Mouse (Mus musculus): ENCODE measurements around the gene Uqcc1. TPM values are rescaled to one million over a fixed set of nuclear protein-coding genes. Genes with fewer than 3 reads are reported as not detected.
A peak's percentile ranks its signal among the peaks of the same experiment; 100 is the strongest.
"Not testable (repeated sequence)": the region's sequence is repeated elsewhere in the genome, so short reads cannot be mapped to it uniquely, and the experiment has no call there.

Gene Uqcc1
- total and polyA plus RNA-seq, 2 experiments from 2014 or later: 44.6 to 58.9 TPM

GRCm38 (mm10) chr2:155837961-155838360 lies 92.1 kb downstream of the Uqcc1 start:
- Histone ChIP-seq H3K4me2 (ENCODE audit: low read depth, low read length, poor library complexity, severe bottlenecking) (no peak overlapping the region), H3K9me3 (ENCODE audit: low read length) (no peaks in the 10 kb centered on the region), H3K4me3 (ENCODE audit: low read depth, low read length) (no peak overlapping the region), H3K36me3 (ENCODE audit: insufficient read depth, low read length) (no peaks in the 10 kb centered on the region), H3K4me1 (ENCODE audit: insufficient read depth, low read length) (no peaks in the 10 kb centered on the region), H3K9ac (replicated peaks; ENCODE audit: low read length, poor library complexity, severe bottlenecking) (no peak overlapping the region), H3K27ac (ENCODE audit: low read depth, low read length) (no peak overlapping the region), H3K27me3 (ENCODE audit: insufficient read depth, low read length) (no peaks in the 10 kb centered on the region)
- ATAC-seq (ENCODE audit: low FRiP score) (no peak), DNase-seq (ENCODE audit: low spot score) (no peak)
- 76% methylated on average over 3 of the region's 3 CpGs for WGBS
- no peak for TF ChIP-seq CTCF (IDR thresholded peaks at IDR 0.05)

- ATAC-seq (ENCODE audit: low FRiP score): no peak
- H3K36me3 ChIP-seq (ENCODE audit: insufficient read depth, low read length): no peaks in the 10 kb centered on the region
- WGBS: 68% methylated on average over 9 of the region's 9 CpGs
These were observed 95.4 kb downstream of the Uqcc1 start, which contains the start of gene Fam83c for GRCm38 (mm10) chr2:155834732-155835131. TSS of gene Fam83c (minus strand) at chr2:155834854.

GRCm38 (mm10) chr2:155832087-155832486 lies 98.0 kb downstream of the Uqcc1 start:
- not testable (repeated sequence) for H3K27ac ChIP-seq (ENCODE audit: low read depth, low read length); ATAC-seq (ENCODE audit: low FRiP score); DNase-seq (ENCODE audit: low spot score); H3K9me3 ChIP-seq (ENCODE audit: low read length); H3K4me3 ChIP-seq (ENCODE audit: low read depth, low read length); H3K36me3 ChIP-seq (ENCODE audit: insufficient read depth, low read length); H3K4me2 ChIP-seq (ENCODE audit: low read depth, low read length, poor library complexity, severe bottlenecking); H3K4me1 ChIP-seq (ENCODE audit: insufficient read depth, low read length); H3K27me3 ChIP-seq (ENCODE audit: insufficient read depth, low read length); H3K9ac ChIP-seq (replicated peaks; ENCODE audit: low read length, poor library complexity, severe bottlenecking)
- 70% methylated on average over 1 of the region's 1 CpGs for WGBS
- TF ChIP-seq CTCF (IDR thresholded peaks at IDR 0.05): peak; percentile 47

More at GRCm38 (mm10) chr2:155834732-155835131, 95.4 kb downstream of the Uqcc1 start, which contains the start of gene Fam83c:
- DNase-seq (ENCODE audit: low spot score): no peak
- no peaks in the 10 kb centered on the region for H3K27me3 ChIP-seq (ENCODE audit: insufficient read depth, low read length)
- no peak within 1 kb of the TSS for H3K4me2 ChIP-seq (ENCODE audit: low read depth, low read length, poor library complexity, severe bottlenecking)
- H3K9ac ChIP-seq (replicated peaks; ENCODE audit: low read length, poor library complexity, severe bottlenecking): no peak within 1 kb of the TSS
- H3K4me3 ChIP-seq (ENCODE audit: low read depth, low read length): no peak within 1 kb of the TSS
- no peak for TF ChIP-seq CTCF (IDR thresholded peaks at IDR 0.05)
- H3K4me1 ChIP-seq (ENCODE audit: insufficient read depth, low read length): no peaks in the 10 kb centered on the region
- no peaks in the 10 kb centered on the region for H3K9me3 ChIP-seq (ENCODE audit: low read length)
- no peak within 1 kb of the TSS for H3K27ac ChIP-seq (ENCODE audit: low read depth, low read length)

DNA sequence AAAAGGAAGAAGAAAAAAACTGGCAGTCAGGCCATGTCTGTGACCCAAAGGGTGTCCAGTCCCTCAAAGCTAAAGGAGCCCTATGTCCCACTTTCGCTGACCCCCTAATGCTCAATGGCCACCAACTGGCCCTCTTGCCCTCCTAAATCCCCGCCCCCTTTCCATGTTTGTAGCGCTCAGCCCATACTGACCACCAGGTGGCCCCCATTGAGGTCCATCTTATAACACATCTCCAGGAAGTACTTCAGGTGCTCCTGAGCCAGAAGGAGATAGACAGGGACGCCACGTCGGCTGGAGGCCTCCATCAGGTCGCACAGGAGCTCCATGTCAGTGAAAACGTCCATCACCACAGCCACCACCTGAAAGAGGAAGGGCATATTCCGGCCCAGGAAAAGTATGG lies 98.8 kb downstream of the Uqcc1 start:
- Histone ChIP-seq H3K27ac (ENCODE audit: low read depth, low read length) (no peak overlapping the region), H3K4me2 (ENCODE audit: low read depth, low read length, poor library complexity, severe bottlenecking) (no peak overlapping the region)
- 68% methylated on average over 9 of the region's 9 CpGs for WGBS

GRCm38 (mm10) chr2:155830841-155831240 lies 99.3 kb downstream of the Uqcc1 start:
- TF ChIP-seq CTCF (IDR thresholded peaks at IDR 0.05): no peak
- Histone ChIP-seq H3K36me3 (ENCODE audit: insufficient read depth, low read length) (no peaks in the 10 kb centered on the region), H3K27ac (ENCODE audit: low read depth, low read length) (no peak overlapping the region), H3K4me1 (ENCODE audit: insufficient read depth, low read length) (peaks cover 4% of the 10 kb centered on the region; the same call in 1 of the 2 replicates), H3K4me3 (ENCODE audit: low read depth, low read length) (no peak overlapping the region), H3K27me3 (ENCODE audit: insufficient read depth, low read length) (no peaks in the 10 kb centered on the region), H3K9ac (replicated peaks; ENCODE audit: low read length, poor library complexity, severe bottlenecking) (no peak overlapping the region), H3K4me2 (ENCODE audit: low read depth, low read length, poor library complexity, severe bottlenecking) (no peak overlapping the region), H3K9me3 (ENCODE audit: low read length) (no peaks in the 10 kb centered on the region)
- ATAC-seq (ENCODE audit: low FRiP score) (no peak), DNase-seq (ENCODE audit: low spot score) (no peak)
- 93% methylated on average over 8 of the region's 8 CpGs for WGBS

More for the DNA sequence above, 98.8 kb downstream of the Uqcc1 start:
- Histone ChIP-seq H3K27me3 (ENCODE audit: insufficient read depth, low read length) (no peaks in the 10 kb centered on the region), H3K9me3 (ENCODE audit: low read length) (no peaks in the 10 kb centered on the region), H3K4me3 (ENCODE audit: low read depth, low read length) (no peak overlapping the region), H3K36me3 (ENCODE audit: insufficient read depth, low read length) (no peaks in the 10 kb centered on the region), H3K9ac (replicated peaks; ENCODE audit: low read length, poor library complexity, severe bottlenecking) (no peak overlapping the region), H3K4me1 (ENCODE audit: insufficient read depth, low read length) (peaks cover 3% of the 10 kb centered on the region; the same call in 1 of the 2 replicates)
- TF ChIP-seq CTCF (IDR thresholded peaks at IDR 0.05): peak; percentile 51
- DNase-seq (ENCODE audit: low spot score) (no peak), ATAC-seq (ENCODE audit: low FRiP score) (no peak)

DNA sequence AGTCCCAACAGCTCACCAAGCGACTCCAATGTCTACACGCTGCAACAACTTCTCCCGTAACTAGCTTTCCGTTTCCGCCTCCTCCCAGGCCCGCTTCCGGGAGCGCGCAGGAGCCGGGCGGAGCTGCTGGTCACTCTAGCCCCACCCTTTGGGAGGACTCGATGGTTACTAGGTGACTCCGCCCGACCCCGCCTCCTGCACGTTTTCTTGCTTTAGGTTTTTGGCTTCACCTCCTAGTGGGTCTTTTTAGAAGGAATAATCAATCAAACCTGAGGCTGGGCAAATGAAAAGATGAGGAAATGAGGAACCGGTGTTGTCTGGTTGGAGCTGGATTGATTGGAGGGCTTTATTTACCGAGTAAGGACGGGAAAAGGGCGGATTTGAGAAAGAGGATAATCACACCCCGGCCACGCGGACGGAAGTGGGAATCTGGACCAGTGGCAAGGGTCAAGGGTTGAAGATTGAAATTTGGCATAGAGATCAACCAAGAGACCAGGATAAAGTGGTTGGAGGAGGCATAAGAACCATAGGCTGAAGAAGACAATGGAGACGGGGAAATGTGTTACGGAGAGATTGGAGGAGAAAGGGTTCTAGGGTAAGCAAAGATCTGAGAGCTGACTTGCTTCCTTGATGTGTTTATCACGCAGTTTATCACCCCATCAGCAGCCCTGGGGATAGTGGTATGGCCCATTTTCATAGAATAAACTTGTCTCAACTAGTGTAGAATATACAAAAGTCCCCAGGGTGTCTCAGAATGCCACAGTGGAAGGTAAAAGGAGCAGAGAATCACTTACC lies 103.3 kb downstream of the Uqcc1 start, which contains the start of gene Eif6:
Gene Eif6, minus strand, starts transcription at position 296 of the 795 bp plus-strand sequence.
- peak within 1 kb of the TSS; percentile 72 for H3K4me3 ChIP-seq (ENCODE audit: low read depth, low read length)
- H3K4me2 ChIP-seq (ENCODE audit: low read depth, low read length, poor library complexity, severe bottlenecking): peak within 1 kb of the TSS; percentile 56
- peak; percentile 96 for DNase-seq (ENCODE audit: low spot score)
- H3K4me1 ChIP-seq (ENCODE audit: insufficient read depth, low read length): peaks cover 6% of the 10 kb centered on the region; the same call in 1 of the 2 replicates
- peak; percentile 93 for ATAC-seq (ENCODE audit: low FRiP score)
- 2% methylated on average over 27 of the region's 27 CpGs for WGBS
- peak within 1 kb of the TSS; percentile 54 for H3K9ac ChIP-seq (replicated peaks; ENCODE audit: low read length, poor library complexity, severe bottlenecking)
- TF ChIP-seq CTCF (IDR thresholded peaks at IDR 0.05): no peak; the same call in 1 of the 2 replicates
- H3K36me3 ChIP-seq (ENCODE audit: insufficient read depth, low read length): peaks cover 17% of the 10 kb centered on the region
- H3K9me3 ChIP-seq (ENCODE audit: low read length): no peaks in the 10 kb centered on the region
- no peaks in the 10 kb centered on the region for H3K27me3 ChIP-seq (ENCODE audit: insufficient read depth, low read length)
- peak within 1 kb of the TSS; percentile 87 for H3K27ac ChIP-seq (ENCODE audit: low read depth, low read length)

All from midbrain, postnatal 0 days (tissue).